Mouse (Mus musculus): ENCODE results near the gene Coch. TPM values are rescaled to one million over a fixed set of nuclear protein-coding genes. Genes with fewer than 3 reads are reported as not detected.

Gene Coch
- 1.4 TPM for polyA plus RNA-seq (2017; shearing (Covaris generic))

DNA sequence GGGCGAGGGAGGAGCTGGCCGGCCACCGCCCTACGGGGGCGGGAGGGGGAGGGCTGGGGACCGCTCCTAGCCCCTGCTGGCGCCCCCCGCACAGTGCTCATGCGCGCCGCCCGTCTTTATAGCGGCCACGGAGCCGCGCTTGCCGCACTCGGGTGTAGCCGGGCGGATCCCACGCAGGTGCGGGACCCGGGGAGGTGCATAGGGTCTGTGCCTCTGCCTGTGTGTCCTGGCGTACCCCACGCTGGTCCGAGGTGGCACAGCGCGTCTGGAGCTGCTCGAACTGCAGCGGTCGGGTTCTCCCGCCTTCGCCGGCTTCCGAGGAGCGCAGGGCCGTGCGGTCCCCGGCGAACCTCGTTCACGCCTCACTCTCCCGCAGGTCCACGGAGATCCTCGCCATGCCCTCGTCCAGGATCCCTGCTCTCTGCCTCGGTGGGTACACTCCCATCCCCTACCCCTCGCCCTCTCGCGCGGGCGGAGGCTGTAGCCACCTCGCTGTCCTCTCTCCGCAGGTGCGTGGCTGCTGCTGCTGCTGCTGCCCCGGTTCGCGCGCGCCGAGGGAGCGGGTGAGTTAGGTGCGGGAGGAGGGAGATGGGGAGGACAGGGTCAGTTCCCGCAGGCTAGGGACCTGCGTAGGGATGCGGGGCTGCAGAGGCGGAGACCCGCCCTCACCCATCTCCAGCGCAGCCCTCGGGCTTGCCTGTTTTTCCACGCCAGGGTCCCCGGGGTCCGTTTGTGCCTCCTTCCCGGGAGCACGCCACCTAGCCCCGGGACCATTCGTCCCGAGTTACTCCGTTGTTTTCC is at the start of gene Coch:
TSS of gene Coch (plus strand) at position 113 of the 801 bp plus-strand sequence.

Other genes starting within 250 kb of the Coch start
- 20.7 TPM for gene G2e3, start 245.3 kb upstream of the Coch start, polyA plus RNA-seq (2017; shearing (Covaris generic))
- gene Scfd1, start 215.8 kb upstream of the Coch start, polyA plus RNA-seq (2017; shearing (Covaris generic)), result 91.2 TPM
- 31.5 TPM for gene Ap4s1, start 97.7 kb downstream of the Coch start, polyA plus RNA-seq (2017; shearing (Covaris generic))
- 11.3 TPM for gene Strn3, start 98.6 kb downstream of the Coch start, polyA plus RNA-seq (2017; shearing (Covaris generic))
- gene Hectd1, start 236.2 kb downstream of the Coch start, polyA plus RNA-seq (2017; shearing (Covaris generic)), result 83.2 TPM

All from CD4-positive, CD25-positive, alpha-beta regulatory T cell, adult 9 weeks (primary cell).